Mouse (Mus musculus): Measurements from ENCODE around the gene Kcnh2. TPM values are rescaled to one million over a fixed set of nuclear protein-coding genes. Genes with fewer than 3 reads are reported as not detected.

Kcnh2 gene
- total RNA-seq, 2 experiments from 2014 or later: 0.12 TPM; not detected in 1

GRCm38 (mm10) chr5:24347186-24347875, 4.1 kb downstream of the Kcnh2 start:
- ATAC-seq (replicated peaks; ENCODE audit: poor library complexity): no peak

- ATAC-seq (replicated peaks; ENCODE audit: poor library complexity): peak; percentile 27; the same call in 1 of the 2 replicates
Measured at GRCm38 (mm10) chr5:24346313-24346712, 5.1 kb downstream of the Kcnh2 start.

GRCm38 (mm10) chr5:24344477-24345051, 6.8 kb downstream of the Kcnh2 start:
- peak; percentile 9; the same call in 1 of the 2 replicates for ATAC-seq (replicated peaks; ENCODE audit: poor library complexity)

- ATAC-seq (replicated peaks; ENCODE audit: poor library complexity): peak; percentile 65
Measured at GRCm38 (mm10) chr5:24343977-24344436, 7.4 kb downstream of the Kcnh2 start.

- ATAC-seq (replicated peaks; ENCODE audit: poor library complexity): 0 out of 2 replicates have a peak, but pooled peaks have one; percentile 4
Measured at GRCm38 (mm10) chr5:24343379-24343778, 8.0 kb downstream of the Kcnh2 start.

DNA sequence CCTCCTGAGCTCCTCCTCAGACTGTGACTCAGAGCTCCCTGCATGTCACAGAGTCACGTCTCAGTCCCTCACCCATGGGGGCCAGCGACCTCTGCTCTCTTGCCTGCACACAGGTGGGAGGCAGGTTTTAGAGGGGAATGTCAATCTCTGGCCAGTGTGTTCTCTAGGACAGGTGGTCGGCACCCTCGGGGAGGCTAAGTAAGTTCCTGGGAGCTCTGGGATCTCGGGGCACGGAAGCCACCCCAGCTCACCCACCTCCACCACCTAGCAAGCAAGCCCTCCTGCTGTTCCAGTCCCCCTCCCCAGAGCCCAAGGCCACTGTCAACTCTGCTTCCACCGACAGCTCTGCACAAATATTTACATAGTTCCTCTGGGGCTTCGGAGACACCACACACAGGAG, 8.4 kb downstream of the Kcnh2 start:
- ATAC-seq (replicated peaks; ENCODE audit: poor library complexity): no peak

DNA sequence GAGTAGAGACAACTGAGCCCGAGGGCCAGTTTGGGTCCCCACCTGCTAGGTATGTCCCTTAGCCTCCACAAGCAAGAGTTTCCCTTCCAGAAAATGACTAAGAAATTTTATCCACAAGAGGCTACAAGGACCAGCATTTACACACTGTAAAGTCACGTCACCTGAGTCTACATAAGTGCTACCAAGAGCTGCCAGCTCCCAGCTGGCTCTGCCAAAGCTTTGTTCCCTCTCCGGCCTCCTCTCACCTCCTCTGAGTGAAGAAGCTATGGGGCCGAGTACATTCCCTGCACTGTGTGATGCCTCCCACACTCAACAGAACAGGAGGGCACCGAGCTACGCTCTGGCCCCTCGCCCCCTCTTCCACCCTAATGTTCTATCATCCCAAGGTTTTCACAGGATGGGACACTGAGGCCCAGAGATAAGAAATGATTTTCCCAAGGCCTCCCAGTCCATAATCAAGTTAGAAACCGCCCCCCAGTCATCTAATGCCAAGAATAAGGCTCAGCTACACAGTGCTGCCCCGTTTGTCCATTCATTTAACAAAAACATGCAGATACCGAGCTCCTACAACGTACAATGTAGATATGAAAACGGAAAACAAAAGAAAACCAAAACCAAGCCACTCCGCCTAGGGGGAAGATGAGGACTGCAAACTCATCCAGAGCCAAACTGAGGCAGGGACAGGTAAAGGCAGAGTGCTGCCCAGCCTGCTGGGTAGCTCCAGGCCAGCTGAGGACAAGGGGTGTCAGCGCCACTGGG, 9.0 kb downstream of the Kcnh2 start:
- ATAC-seq (replicated peaks; ENCODE audit: poor library complexity): no peak

DNA sequence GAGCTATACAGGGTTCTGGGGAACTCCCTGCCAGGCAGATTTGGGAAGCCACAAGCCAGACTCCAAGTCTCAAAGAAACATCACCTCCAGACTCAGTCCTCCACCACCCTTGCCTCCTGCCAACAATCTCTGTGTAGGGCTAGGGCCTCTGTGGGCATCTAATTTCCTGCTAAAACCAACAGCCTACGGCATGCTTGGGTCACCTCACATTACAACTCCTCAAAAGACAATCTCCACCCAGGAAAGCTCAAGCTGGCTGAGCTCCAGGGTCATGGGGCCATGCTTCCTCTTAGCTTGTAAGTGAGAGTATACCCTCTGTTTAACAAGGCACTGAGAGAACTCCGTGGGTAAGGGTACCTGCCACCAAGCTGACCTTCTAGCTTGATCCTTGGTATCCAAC, 13.6 kb downstream of the Kcnh2 start:
- peak; percentile 40; the same call in 1 of the 2 replicates for ATAC-seq (replicated peaks; ENCODE audit: poor library complexity)

GRCm38 (mm10) chr5:24337366-24337765, 14.0 kb downstream of the Kcnh2 start:
- ATAC-seq (replicated peaks; ENCODE audit: poor library complexity): peak; percentile 26; the same call in 1 of the 2 replicates

GRCm38 (mm10) chr5:24335888-24336511, 15.4 kb downstream of the Kcnh2 start:
- ATAC-seq (replicated peaks; ENCODE audit: poor library complexity): peak; percentile 76

DNA sequence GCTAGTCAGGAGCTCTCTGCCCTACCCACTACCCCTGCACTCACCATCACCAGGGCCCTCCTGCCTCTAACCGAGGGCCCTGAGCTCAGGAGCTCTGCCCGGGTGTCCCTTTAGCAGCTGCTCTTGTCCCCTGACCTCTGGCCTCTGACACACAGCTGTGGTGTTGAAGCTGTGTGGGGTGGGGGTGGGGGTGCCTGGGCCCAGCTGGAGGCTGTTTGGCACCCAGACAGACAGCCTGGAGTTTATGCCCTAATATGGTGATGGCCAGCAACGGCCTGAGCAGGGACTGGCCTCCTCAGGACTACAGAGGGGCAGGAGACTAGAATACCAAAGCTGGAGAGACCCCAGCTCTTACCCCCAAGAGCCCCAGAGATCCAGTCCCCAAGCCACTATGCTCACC, 16.7 kb downstream of the Kcnh2 start:
- no peak for ATAC-seq (replicated peaks; ENCODE audit: poor library complexity)

DNA sequence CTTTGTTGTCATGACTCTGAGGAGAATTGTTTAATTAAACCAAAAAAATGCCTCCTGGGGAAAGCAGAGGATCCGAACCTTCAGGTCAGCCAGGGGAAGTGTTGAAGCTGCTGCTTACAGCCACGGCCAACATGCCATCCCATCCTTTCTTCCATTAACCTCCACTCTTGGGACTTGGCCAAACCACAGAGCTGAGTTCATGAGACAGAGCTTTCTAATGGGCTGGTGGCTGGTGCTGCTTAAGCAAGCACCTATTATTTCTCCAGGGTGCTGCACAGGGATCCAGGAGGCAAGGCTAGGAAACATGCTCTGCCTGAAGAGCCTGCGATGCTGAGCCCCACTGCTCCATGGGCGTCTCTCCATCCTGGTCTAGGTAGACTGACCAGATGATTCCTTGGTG, 19.0 kb downstream of the Kcnh2 start:
- ATAC-seq (replicated peaks; ENCODE audit: poor library complexity): no peak

- ATAC-seq (replicated peaks; ENCODE audit: poor library complexity): no peak
Measured at GRCm38 (mm10) chr5:24329965-24330298, 21.5 kb downstream of the Kcnh2 start.

- ATAC-seq (replicated peaks; ENCODE audit: poor library complexity): peak; percentile 56
Measured at GRCm38 (mm10) chr5:24329212-24329964, 22.0 kb downstream of the Kcnh2 start.

GRCm38 (mm10) chr5:24328813-24329211, 22.6 kb downstream of the Kcnh2 start:
- ATAC-seq (replicated peaks; ENCODE audit: poor library complexity): no peak

GRCm38 (mm10) chr5:24326842-24327417, 24.5 kb downstream of the Kcnh2 start:
- ATAC-seq (replicated peaks; ENCODE audit: poor library complexity): peak; percentile 65

GRCm38 (mm10) chr5:24326166-24326841, 25.1 kb downstream of the Kcnh2 start:
- no peak for ATAC-seq (replicated peaks; ENCODE audit: poor library complexity)

DNA sequence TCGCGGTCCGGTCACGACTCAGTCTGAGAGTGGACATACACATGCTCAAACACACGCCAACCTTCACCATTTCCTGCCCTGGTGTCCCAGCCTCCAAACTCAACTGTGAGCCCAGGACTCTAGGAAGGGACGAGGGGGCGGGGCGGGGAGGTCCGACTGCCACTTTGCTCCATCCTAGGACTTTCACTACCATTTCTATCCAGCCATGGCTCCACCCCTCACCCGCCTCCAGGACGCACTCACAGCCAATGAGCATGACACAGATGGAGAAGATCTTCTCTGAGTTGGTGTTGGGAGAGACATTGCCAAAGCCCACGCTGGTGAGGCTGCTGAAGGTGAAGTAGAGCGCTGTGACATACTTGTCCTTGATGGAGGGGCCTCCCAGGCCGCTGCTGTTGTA, 26.2 kb downstream of the Kcnh2 start:
- ATAC-seq (replicated peaks; ENCODE audit: poor library complexity): no peak

Measured in megakaryocyte progenitor cell, adult 5-6 weeks (primary cell).